Mouse (Mus musculus) midbrain, postnatal 0 days (tissue): ENCODE data around the gene AI413582. TPM values are rescaled to one million over a fixed set of nuclear protein-coding genes. Genes with fewer than 3 reads are reported as not detected.
A peak's percentile ranks its signal among the peaks of the same experiment; 100 is the strongest.

ENCODE experiments used
- ATAC-seq: fragments of 200-750 bp; cut with Nextera tagmentation; 2 replicates; pipeline ENCODE4 v1.8.0; 2017; ENCODE audit warnings: moderate number of reproducible peaks, mild to moderate bottlenecking, moderate TSS enrichment, moderate library complexity; ENCODE audit not compliant: low FRiP score
- DNase-seq: peaks from one replicate; pipeline ENCODE4 v3.0.0-alpha.2; 2015; ENCODE audit warnings: low spot score
- H3K27ac ChIP-seq: fragments of 300-500 bp; sonication (generic); 2 replicates; pipeline ENCODE4 v1.5.1; 2014; ENCODE audit warnings: low read depth, mild to moderate bottlenecking, low read length, mixed read lengths
- H3K27me3 ChIP-seq: fragments of 300-500 bp; sonication (generic); 2 replicates; pipeline ENCODE4 v1.6.1; 2014; ENCODE audit warnings: low read length, control low read depth, mixed read lengths; ENCODE audit not compliant: insufficient read depth
- H3K36me3 ChIP-seq: fragments of 300-500 bp; sonication (generic); 2 replicates; pipeline ENCODE4 v1.6.1; 2014; ENCODE audit warnings: low read length, control low read depth, mixed read lengths; ENCODE audit not compliant: insufficient read depth
- H3K4me1 ChIP-seq: fragments of 300-500 bp; sonication (generic); 2 replicates; pipeline ENCODE4 v1.6.1; 2014; ENCODE audit warnings: mild to moderate bottlenecking, control low read depth, antibody characterized with exemption, low read length, mixed read lengths; ENCODE audit not compliant: insufficient read depth
- H3K4me2 ChIP-seq: fragments of 300-500 bp; sonication (generic); 2 replicates; pipeline ENCODE4 v1.6.1; 2014; ENCODE audit warnings: low read depth, mild to moderate bottlenecking, low read length, mixed read lengths; ENCODE audit not compliant: poor library complexity, severe bottlenecking
- H3K4me3 ChIP-seq: fragments of 300-500 bp; sonication (generic); 2 replicates; pipeline ENCODE4 v1.5.1; 2014; ENCODE audit warnings: low read depth, mild to moderate bottlenecking, low read length, moderate library complexity
- H3K9ac ChIP-seq: fragments of 300-500 bp; sonication (generic); replicated peaks from 2 replicates; pipeline ENCODE4 v1.6.1; 2014; ENCODE audit warnings: mild to moderate bottlenecking, low read length, moderate library complexity, mixed read lengths; ENCODE audit not compliant: poor library complexity, severe bottlenecking
- H3K9me3 ChIP-seq: fragments of 300-500 bp; sonication (generic); 2 replicates; pipeline ENCODE4 v1.6.1; 2016; ENCODE audit warnings: low read length, control low read depth
- CTCF ChIP-seq: IDR thresholded peaks from 2 replicates; pipeline ENCODE4 v1.5.1; 2016; ENCODE audit warnings: antibody characterized with exemption, mild to moderate bottlenecking
- WGBS: fragments of 180-500 bp; shearing (Covaris S2); extraction: QIAGEN DNeasy Blood & Tissue Kit; methylation state at CpG from one replicate; pipeline ENCODE4 v1.1.7; 2014; 5-methylcytosine and 5-hydroxymethylcytosine counted together
- polyA plus RNA-seq: library from polyadenylated mRNA; unstranded; fragments of >200 nt; fragmentation: Nextera tagmentation; extraction: Ambion mirVana; gene quantifications from 2 replicates; pipeline ENCODE4 v1.2.1, GENCODE M21; 2015
- total RNA-seq: library from RNA; depleted of rRNA; stranded (reverse); fragments of >200 nt; gene quantifications from 2 replicates; pipeline ENCODE4 v1.2.3, GENCODE M21; 2014

The AI413582 gene
- total and polyA plus RNA-seq, 2 experiments from 2014 or later = 80.2 to 88.8 TPM

- H3K4me3 ChIP-seq = peak overlapping the region; percentile 82; the same call in 1 of the 2 replicates
- 1% methylated on average over 23 of the region's 39 CpGs for whole genome bisulfite sequencing
- H3K9me3 ChIP-seq = no peaks in the 10 kb centered on the region
- H3K4me1 ChIP-seq = peaks cover 14% of the 10 kb centered on the region; the same call in 1 of the 2 replicates
- H3K4me2 ChIP-seq = peak overlapping the region; percentile 91
- TF ChIP-seq CTCF = no peak
- H3K27ac ChIP-seq = no peak overlapping the region
- H3K27me3 ChIP-seq = peaks cover 5% of the 10 kb centered on the region; the same call in 1 of the 2 replicates
- 0 out of 2 replicates have a peak overlapping the region, but pooled peaks have one; percentile 29 for H3K9ac ChIP-seq
- no peak for ATAC-seq
- peaks cover 2% of the 10 kb centered on the region; the same call in 1 of the 2 replicates for H3K36me3 ChIP-seq
- no peak for DNase-seq
Measured at GRCm38 (mm10) chr17:27555075-27555511, 10.5 kb downstream of the AI413582 start.

DNA sequence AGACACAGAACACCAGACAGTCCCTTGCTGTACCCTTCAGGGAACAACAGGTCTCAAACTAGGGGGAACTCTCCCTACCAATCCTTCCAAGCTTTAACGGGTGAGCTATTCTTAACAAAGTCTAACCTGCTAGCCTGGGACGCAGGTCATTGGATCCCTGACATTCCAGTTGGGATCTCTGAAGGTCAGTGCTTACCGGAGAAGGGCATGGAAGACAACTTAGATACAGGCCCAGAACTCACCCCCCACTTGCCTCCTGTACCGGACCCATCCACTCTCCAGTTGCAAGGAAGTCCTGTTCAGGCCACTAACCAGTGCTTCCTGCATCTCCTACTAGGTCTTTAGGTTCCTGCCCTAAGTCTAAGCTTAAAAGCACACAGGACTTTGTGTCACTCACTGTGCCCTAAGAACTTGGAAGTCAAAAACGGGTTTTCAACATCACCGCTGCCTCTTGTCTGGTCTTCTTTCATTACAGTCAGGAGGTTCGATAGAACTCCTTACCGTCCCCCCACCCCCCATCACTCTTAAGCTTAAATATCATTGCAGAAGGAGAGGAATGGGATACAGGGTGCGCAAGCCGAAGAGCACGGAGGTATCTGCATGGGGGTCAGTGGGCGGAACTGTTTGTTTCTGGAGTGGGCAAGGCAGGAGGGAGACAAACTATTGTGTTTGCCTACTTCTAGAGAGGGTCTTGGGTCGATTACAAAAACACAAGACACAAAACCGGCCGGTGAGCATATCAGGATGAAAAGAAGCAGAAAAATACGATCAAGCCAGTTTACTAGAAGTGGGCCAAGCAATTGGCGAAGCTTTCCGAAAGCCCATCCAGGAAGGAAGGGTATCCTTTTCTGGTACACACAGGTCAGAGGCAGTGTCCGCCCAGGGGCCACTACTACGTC is 11.2 kb downstream of the AI413582 start:
- no peaks in the 10 kb centered on the region for H3K9me3 ChIP-seq
- H3K4me1 ChIP-seq = peaks cover 14% of the 10 kb centered on the region; the same call in 1 of the 2 replicates
- no peak overlapping the region for H3K9ac ChIP-seq
- no peak for TF ChIP-seq CTCF
- WGBS = 55% methylated on average over 20 of the region's 20 CpGs
- no peak overlapping the region for H3K27ac ChIP-seq
- H3K4me3 ChIP-seq = peak overlapping the region; percentile 82; the same call in 1 of the 2 replicates
- no peak overlapping the region for H3K4me2 ChIP-seq
- H3K27me3 ChIP-seq = peaks cover 5% of the 10 kb centered on the region; the same call in 1 of the 2 replicates
- H3K36me3 ChIP-seq = no peaks in the 10 kb centered on the region
- no peak for ATAC-seq
- DNase-seq = no peak

GRCm38 (mm10) chr17:27552215-27553201 is 13.0 kb downstream of the AI413582 start:
- H3K27ac ChIP-seq = no peak overlapping the region
- ATAC-seq = no peak
- no peak overlapping the region for H3K9ac ChIP-seq
- no peaks in the 10 kb centered on the region for H3K36me3 ChIP-seq
- H3K4me2 ChIP-seq = no peak overlapping the region
- DNase-seq = no peak
- TF ChIP-seq CTCF = no peak
- H3K4me3 ChIP-seq = no peak overlapping the region
- H3K9me3 ChIP-seq = no peaks in the 10 kb centered on the region
- H3K27me3 ChIP-seq = peaks cover 5% of the 10 kb centered on the region; the same call in 1 of the 2 replicates
- H3K4me1 ChIP-seq = peaks cover 1% of the 10 kb centered on the region; the same call in 1 of the 2 replicates
- 76% methylated on average over 23 of the region's 23 CpGs for WGBS

DNA sequence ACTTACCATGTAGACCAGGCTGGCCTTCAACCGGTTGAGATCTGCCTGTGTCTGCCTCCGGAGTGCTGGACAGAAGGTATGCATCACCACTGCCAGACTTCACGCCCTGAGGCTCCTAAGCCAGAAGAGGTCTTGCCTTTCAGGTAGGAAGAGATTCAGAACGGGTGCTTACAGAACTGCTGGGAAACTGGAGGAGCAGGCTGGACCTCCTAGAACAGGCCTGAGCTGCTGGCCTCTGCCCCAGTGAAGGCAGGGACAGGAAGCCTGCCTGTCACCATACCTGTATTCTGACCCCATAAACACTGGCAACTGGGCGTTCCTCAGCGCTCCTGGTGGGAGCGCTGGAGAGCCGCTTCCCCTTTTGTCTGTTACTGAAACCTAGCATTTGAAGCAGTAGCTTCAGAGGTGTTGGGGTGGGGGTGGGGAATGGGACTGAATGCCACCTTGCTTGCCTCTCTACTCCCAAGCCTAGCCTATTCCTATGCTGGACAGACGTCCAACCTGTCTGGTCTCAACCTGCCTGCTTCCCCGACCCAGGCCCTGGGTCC is 14.1 kb downstream of the AI413582 start:
- H3K4me1 ChIP-seq = no peaks in the 10 kb centered on the region
- ATAC-seq = no peak
- H3K27ac ChIP-seq = no peak overlapping the region
- H3K4me2 ChIP-seq = no peak overlapping the region
- no peaks in the 10 kb centered on the region for H3K9me3 ChIP-seq
- no peak overlapping the region for H3K4me3 ChIP-seq
- DNase-seq = no peak
- WGBS = 70% methylated on average over 10 of the region's 10 CpGs
- H3K9ac ChIP-seq = no peak overlapping the region
- TF ChIP-seq CTCF = no peak
- H3K36me3 ChIP-seq = no peaks in the 10 kb centered on the region
- H3K27me3 ChIP-seq = peaks cover 5% of the 10 kb centered on the region; the same call in 1 of the 2 replicates

DNA sequence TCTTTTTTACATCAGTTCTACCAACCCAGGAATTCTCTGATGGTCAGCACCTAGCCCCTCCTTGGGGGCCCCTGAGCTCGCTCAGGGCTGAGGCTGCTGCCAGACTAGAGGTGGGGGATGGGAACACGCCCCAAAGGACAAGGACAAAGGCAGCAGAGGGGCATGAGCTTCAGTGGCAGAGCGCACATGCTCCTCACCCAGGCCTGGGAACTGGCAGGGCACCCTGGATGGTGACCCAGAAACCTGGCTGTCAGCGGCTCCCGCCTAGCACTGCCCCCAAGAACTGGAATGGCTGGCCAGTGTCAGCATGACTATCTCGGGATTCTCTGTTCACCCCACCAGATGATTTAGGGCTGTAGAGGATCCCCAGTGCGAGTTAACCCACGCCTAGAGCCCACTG is 16.3 kb downstream of the AI413582 start:
- Histone ChIP-seq H3K4me2 (no peak overlapping the region), H3K27me3 (no peaks in the 10 kb centered on the region; the same call in 1 of the 2 replicates), H3K9me3 (no peaks in the 10 kb centered on the region), H3K36me3 (no peaks in the 10 kb centered on the region), H3K4me1 (no peaks in the 10 kb centered on the region), H3K4me3 (no peak overlapping the region), H3K9ac (no peak overlapping the region), H3K27ac (no peak overlapping the region)
- TF ChIP-seq CTCF = no peak
- WGBS = 49% methylated on average over 8 of the region's 8 CpGs
- ATAC-seq = no peak
- DNase-seq = no peak
